Mouse (Mus musculus) G1E (cell line): ENCODE data around the gene Coq10a. TPM values are rescaled to one million over a fixed set of nuclear protein-coding genes. Genes with fewer than 3 reads are reported as not detected.

Experiments
- ATAC-seq: 2 replicates; pipeline ENCODE4 v1.8.0; 2016; ENCODE audit warnings: mild to moderate bottlenecking; ENCODE audit not compliant: insufficient number of reproducible peaks, poor library complexity, low FRiP score, severe bottlenecking; ENCODE audit errors: extremely low read depth
- DNase-seq: peaks from one replicate; pipeline ENCODE4 v3.0.0; 2012; ENCODE audit warnings: low spot score
- H3K27me3 ChIP-seq: 2 replicates; pipeline ENCODE4 v1.6.1; 2012; ENCODE audit warnings: mild to moderate bottlenecking, low read length, inconsistent platforms; ENCODE audit not compliant: insufficient read depth
- H3K36me3 ChIP-seq: replicated peaks from 2 replicates; pipeline ENCODE3; 2012; ENCODE audit warnings: mild to moderate bottlenecking, inconsistent platforms
- H3K4me1 ChIP-seq: 2 replicates; pipeline ENCODE4 v1.6.1; 2012; ENCODE audit warnings: low read depth, low read length, inconsistent platforms, mixed read lengths; ENCODE audit not compliant: insufficient read depth
- H3K4me3 ChIP-seq: 2 replicates; pipeline ENCODE4 v1.5.1; 2012; ENCODE audit warnings: low read depth, mild to moderate bottlenecking, inconsistent platforms, low read length, moderate library complexity, mixed read lengths
- H3K9me3 ChIP-seq: replicated peaks from 2 replicates; pipeline ENCODE4 v1.6.1; 2012; ENCODE audit warnings: inconsistent platforms
- CTCF ChIP-seq: IDR thresholded peaks from 2 replicates; pipeline ENCODE4 v1.5.1; 2012; ENCODE audit warnings: low read depth, low read length, inconsistent platforms, mixed read lengths
- GATA1 ChIP-seq: IDR thresholded peaks from 2 replicates; pipeline ENCODE4 v1.6.1; 2012; ENCODE audit warnings: borderline replicate concordance, low read length, inconsistent platforms, mixed read lengths
- GATA2 ChIP-seq: IDR thresholded peaks from 2 replicates; pipeline ENCODE4 v1.6.1; 2012; ENCODE audit warnings: low read depth, low read length, inconsistent platforms, borderline replicate concordance
- POLR2AphosphoS5 ChIP-seq: IDR thresholded peaks from 2 replicates; pipeline ENCODE4 v1.6.1; 2012; ENCODE audit warnings: low read depth, low read length, inconsistent platforms; ENCODE audit not compliant: insufficient replicate concordance
- TAL1 ChIP-seq: conservative IDR thresholded peaks from 2 replicates; pipeline ENCODE4 v1.6.1; 2012; ENCODE audit warnings: low read depth, low read length, inconsistent platforms, mixed read lengths
- polyA plus RNA-seq: library from polyadenylated mRNA; stranded (reverse); fragments of >175 nt; gene quantifications from 2 replicates; pipeline ENCODE4 v1.2.3, GENCODE M21; 2012
- total RNA-seq, 2 experiments: library from RNA; stranded (forward) in 1 of 2; stranded (reverse) in 1 of 2; fragments of 200-1000 nt in 1 of 2; fragments of >200 nt in 1 of 2; fragmentation: Nextera tagmentation in 1 of 2; gene quantifications; 2 replicates each; pipeline ENCODE4 v1.2.3; 2014 to 2017

Gene Coq10a
- total and polyA plus RNA-seq, 3 experiments, result 8.7 to 28.8 (median 27.4) TPM

GRCm38 (mm10) chr10:128362568-128362967 lies 6.2 kb downstream of the Coq10a start:
- H3K9me3 ChIP-seq, result no peaks in the 10 kb centered on the region
- no peaks in the 10 kb centered on the region for H3K27me3 ChIP-seq
- DNase-seq, result no peak
- no peak for ATAC-seq
- peaks cover 85% of the 10 kb centered on the region for H3K36me3 ChIP-seq
- peaks cover 19% of the 10 kb centered on the region for H3K4me1 ChIP-seq
- 0 out of 2 replicates have a peak, but pooled peaks have one; percentile 16 for TF ChIP-seq CTCF
- no peak for TF ChIP-seq GATA1
- H3K4me3 ChIP-seq, result no peak overlapping the region

GRCm38 (mm10) chr10:128361836-128362235 lies 7.0 kb downstream of the Coq10a start:
- DNase-seq (no peak), ATAC-seq (no peak)
- TF ChIP-seq GATA1 (no peak), POLR2AphosphoS5 (no peak), TAL1 (no peak), GATA2 (no peak), CTCF (no peak)
- H3K9me3 ChIP-seq, result no peaks in the 10 kb centered on the region
- H3K36me3 ChIP-seq, result peaks cover 92% of the 10 kb centered on the region
- peaks cover 13% of the 10 kb centered on the region for H3K4me1 ChIP-seq
- H3K27me3 ChIP-seq, result no peaks in the 10 kb centered on the region
- no peak overlapping the region for H3K4me3 ChIP-seq

- Histone ChIP-seq H3K9me3 (no peaks in the 10 kb centered on the region), H3K36me3 (peaks cover 88% of the 10 kb centered on the region), H3K4me1 (0 out of 2 replicates have a peak, but pooled peaks cover 3% of the 10 kb centered on the region), H3K4me3 (no peak overlapping the region), H3K27me3 (no peaks in the 10 kb centered on the region)
- TF ChIP-seq POLR2AphosphoS5 (no peak), GATA1 (no peak), CTCF (no peak), GATA2 (no peak), TAL1 (no peak)
- no peak for DNase-seq
- no peak for ATAC-seq
Measured at GRCm38 (mm10) chr10:128359226-128359625, 9.6 kb downstream of the Coq10a start.

GRCm38 (mm10) chr10:128358796-128359195 lies 10.0 kb downstream of the Coq10a start:
- Histone ChIP-seq H3K4me1 (0 out of 2 replicates have a peak, but pooled peaks cover 3% of the 10 kb centered on the region), H3K4me3 (no peak overlapping the region), H3K36me3 (peaks cover 90% of the 10 kb centered on the region), H3K9me3 (no peaks in the 10 kb centered on the region), H3K27me3 (no peaks in the 10 kb centered on the region)
- DNase-seq (no peak), ATAC-seq (no peak)
- TF ChIP-seq CTCF (peak; percentile 40), GATA2 (no peak), GATA1 (no peak)

- Histone ChIP-seq H3K9me3 (no peaks in the 10 kb centered on the region), H3K27me3 (no peaks in the 10 kb centered on the region), H3K4me3 (no peak overlapping the region), H3K4me1 (peaks cover 39% of the 10 kb centered on the region), H3K36me3 (peaks cover 69% of the 10 kb centered on the region)
- DNase-seq (no peak), ATAC-seq (no peak)
- TF ChIP-seq POLR2AphosphoS5 (no peak), TAL1 (no peak), GATA1 (no peak), GATA2 (no peak), CTCF (no peak)
Measured at GRCm38 (mm10) chr10:128347541-128347940, 21.3 kb downstream of the Coq10a start.

GRCm38 (mm10) chr10:128344568-128345275 lies 24.1 kb downstream of the Coq10a start:
- no peaks in the 10 kb centered on the region for H3K27me3 ChIP-seq
- H3K4me3 ChIP-seq, result peak overlapping the region; percentile 53; the same call in 1 of the 2 replicates
- H3K36me3 ChIP-seq, result peaks cover 62% of the 10 kb centered on the region
- peaks cover 62% of the 10 kb centered on the region for H3K4me1 ChIP-seq
- peak; percentile 63 for DNase-seq
- no peaks in the 10 kb centered on the region for H3K9me3 ChIP-seq
- TF ChIP-seq TAL1, result no peak
- no peak for TF ChIP-seq POLR2AphosphoS5
- no peak for TF ChIP-seq GATA1
- TF ChIP-seq CTCF, result no peak
- no peak for TF ChIP-seq GATA2
- ATAC-seq, result peak; percentile 96

GRCm38 (mm10) chr10:128343436-128343835 lies 25.4 kb downstream of the Coq10a start:
- TF ChIP-seq GATA1, result no peak
- Histone ChIP-seq H3K4me1 (peaks cover 75% of the 10 kb centered on the region), H3K36me3 (peaks cover 61% of the 10 kb centered on the region), H3K4me3 (no peak overlapping the region; the same call in 1 of the 2 replicates), H3K27me3 (no peaks in the 10 kb centered on the region), H3K9me3 (no peaks in the 10 kb centered on the region)
- ATAC-seq (no peak), DNase-seq (no peak)
